Mouse (Mus musculus) bone marrow, adult 2 months (tissue): ENCODE measurements around the gene Tigit.

Experiments used
- CTCF ChIP-seq: fragments of 200-500 bp; IDR thresholded peaks from 2 replicates; pipeline ENCODE4 v1.5.1; 2011; ENCODE audit warnings: low read length, control low read depth; ENCODE audit not compliant: control insufficient read depth, insufficient read depth
- POLR2A ChIP-seq: fragments of 200-500 bp; IDR thresholded peaks from 2 replicates; pipeline ENCODE4 v1.6.1; 2011; ENCODE audit warnings: low read depth, mild to moderate bottlenecking, control low read depth, low read length, borderline replicate concordance; ENCODE audit not compliant: control insufficient read depth

- no peak for TF ChIP-seq POLR2A
- TF ChIP-seq CTCF: no peak
Observed at GRCm38 (mm10) chr16:43661576-43661975, 2.4 kb downstream of the Tigit start.
